Mouse (Mus musculus) midbrain, embryonic 12.5 days (tissue): ENCODE data around the gene Egfem1. TPM values are rescaled to one million over a fixed set of nuclear protein-coding genes. Genes with fewer than 3 reads are reported as not detected.

ENCODE experiments used
- ATAC-seq: fragments of 200-750 bp; cut with Nextera tagmentation; 2 replicates; pipeline ENCODE4 v1.8.0; 2017; ENCODE audit warnings: low read depth, moderate TSS enrichment, moderate library complexity; ENCODE audit not compliant: low FRiP score
- H3K27ac ChIP-seq: fragments of 300-500 bp; sonication (generic); replicated peaks from 2 replicates; pipeline ENCODE4 v1.5.1; 2016; ENCODE audit warnings: mild to moderate bottlenecking
- H3K27me3 ChIP-seq: fragments of 300-500 bp; sonication (generic); 2 replicates; pipeline ENCODE4 v1.6.1; 2016; ENCODE audit warnings: mild to moderate bottlenecking
- H3K36me3 ChIP-seq: fragments of 300-500 bp; sonication (generic); 2 replicates; pipeline ENCODE4 v1.6.1; 2016
- H3K4me1 ChIP-seq: fragments of 300-500 bp; sonication (generic); 2 replicates; pipeline ENCODE4 v1.6.1; 2016
- H3K4me2 ChIP-seq: fragments of 300-500 bp; sonication (generic); replicated peaks from 2 replicates; pipeline ENCODE4 v1.6.1; 2016; ENCODE audit warnings: mild to moderate bottlenecking, moderate library complexity
- H3K4me3 ChIP-seq: fragments of 300-500 bp; sonication (generic); 2 replicates; pipeline ENCODE4 v1.5.1; 2016; ENCODE audit warnings: mild to moderate bottlenecking
- H3K9ac ChIP-seq: fragments of 300-500 bp; sonication (generic); replicated peaks from 2 replicates; pipeline ENCODE4 v1.6.1; 2016; ENCODE audit warnings: mild to moderate bottlenecking, moderate library complexity
- H3K9me3 ChIP-seq: fragments of 300-500 bp; sonication (generic); 2 replicates; pipeline ENCODE4 v1.6.1; 2016; ENCODE audit warnings: mild to moderate bottlenecking
- WGBS: fragments of 180-500 bp; shearing (Covaris S2); methylation state at CpG from one replicate; pipeline ENCODE4 v1.1.7; 2016; 5-methylcytosine and 5-hydroxymethylcytosine counted together
- polyA plus RNA-seq: library from polyadenylated mRNA; unstranded; fragments of >200 nt; fragmentation: Nextera tagmentation; extraction: Ambion mirVana; gene quantifications from 2 replicates; pipeline ENCODE4 v1.2.1, GENCODE M21; 2016

The Egfem1 gene
- polyA plus RNA-seq, 1 experiment from 2014 or later, result 16.9 TPM

DNA sequence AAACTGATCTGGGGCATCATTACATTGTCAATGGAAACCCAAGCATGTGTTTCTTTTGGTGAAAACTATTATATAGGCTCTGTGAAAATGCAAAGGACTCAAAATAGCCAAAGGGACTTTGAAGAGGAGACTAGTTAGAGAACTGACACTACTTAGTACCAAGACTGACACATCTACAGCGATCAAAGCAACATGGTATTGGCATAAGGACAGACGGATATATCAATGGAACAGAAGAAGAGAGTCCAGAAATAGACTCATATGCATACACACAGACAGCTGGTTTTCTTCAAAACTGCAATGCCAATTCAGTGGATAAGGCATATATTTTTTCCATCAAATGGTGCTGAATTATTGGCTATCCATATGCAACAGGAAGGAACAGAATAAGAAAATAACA, 140.6 kb downstream of the Egfem1 start:
- no peak overlapping the region for H3K27ac ChIP-seq
- no peaks in the 10 kb centered on the region for H3K27me3 ChIP-seq
- WGBS, result 89% methylated on average over 2 of the region's 2 CpGs
- no peak for ATAC-seq
- H3K9me3 ChIP-seq, result no peaks in the 10 kb centered on the region
- no peaks in the 10 kb centered on the region for H3K36me3 ChIP-seq
- H3K4me1 ChIP-seq, result no peaks in the 10 kb centered on the region
- H3K4me2 ChIP-seq, result no peak overlapping the region
- H3K4me3 ChIP-seq, result no peak overlapping the region
- H3K9ac ChIP-seq, result no peak overlapping the region

DNA sequence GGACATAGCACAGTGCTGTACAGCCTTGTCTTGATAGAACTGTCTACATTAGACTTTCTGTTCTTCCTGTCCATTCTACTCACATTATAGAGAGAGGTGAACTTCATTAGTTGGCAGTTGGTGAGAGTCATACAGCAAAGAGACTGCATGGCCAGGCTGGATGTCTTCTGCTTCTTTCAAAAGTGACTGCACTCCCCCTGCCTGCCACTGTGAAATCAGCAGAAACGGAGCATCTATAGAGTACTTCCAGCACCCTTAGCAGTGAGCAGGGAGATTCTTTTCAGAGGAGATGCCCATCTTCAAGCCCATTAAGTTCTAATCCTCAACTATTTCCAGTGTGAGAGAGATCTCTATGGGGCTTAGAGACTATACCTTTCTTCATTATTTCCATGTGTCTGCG, 147.9 kb downstream of the Egfem1 start:
- H3K9ac ChIP-seq, result no peak overlapping the region
- WGBS, result 61% methylated on average over 2 of the region's 2 CpGs
- no peak overlapping the region for H3K4me3 ChIP-seq
- no peak overlapping the region for H3K27ac ChIP-seq
- no peaks in the 10 kb centered on the region for H3K27me3 ChIP-seq
- no peaks in the 10 kb centered on the region for H3K9me3 ChIP-seq
- ATAC-seq, result no peak
- no peaks in the 10 kb centered on the region for H3K36me3 ChIP-seq
- no peak overlapping the region for H3K4me2 ChIP-seq
- H3K4me1 ChIP-seq, result no peaks in the 10 kb centered on the region

DNA sequence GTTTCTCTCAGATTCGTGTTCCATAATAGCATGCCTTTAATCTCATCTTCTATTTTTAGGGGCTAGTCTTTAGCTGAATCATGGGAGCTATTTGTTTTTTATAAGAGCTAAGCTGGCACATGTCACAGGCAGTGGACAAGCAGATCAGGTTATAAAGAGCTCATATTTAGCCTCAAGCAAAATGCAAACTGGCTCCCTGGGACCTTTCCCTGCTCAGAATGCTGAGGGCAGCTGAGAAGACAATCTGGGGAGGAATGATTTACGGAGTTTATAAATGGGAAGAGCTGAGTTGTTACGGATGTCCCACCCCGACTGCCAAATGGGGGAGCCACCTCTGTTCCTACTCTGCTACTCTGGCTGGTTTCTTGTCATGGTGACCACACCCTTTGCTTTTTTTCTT, 153.7 kb downstream of the Egfem1 start:
- no peak overlapping the region for H3K4me2 ChIP-seq
- no peaks in the 10 kb centered on the region for H3K4me1 ChIP-seq
- H3K27me3 ChIP-seq, result no peaks in the 10 kb centered on the region
- H3K9ac ChIP-seq, result no peak overlapping the region
- H3K27ac ChIP-seq, result no peak overlapping the region
- no peaks in the 10 kb centered on the region for H3K9me3 ChIP-seq
- H3K4me3 ChIP-seq, result no peak overlapping the region
- H3K36me3 ChIP-seq, result no peaks in the 10 kb centered on the region
- ATAC-seq, result no peak
- WGBS, result 62% methylated on average over 4 of the region's 4 CpGs

DNA sequence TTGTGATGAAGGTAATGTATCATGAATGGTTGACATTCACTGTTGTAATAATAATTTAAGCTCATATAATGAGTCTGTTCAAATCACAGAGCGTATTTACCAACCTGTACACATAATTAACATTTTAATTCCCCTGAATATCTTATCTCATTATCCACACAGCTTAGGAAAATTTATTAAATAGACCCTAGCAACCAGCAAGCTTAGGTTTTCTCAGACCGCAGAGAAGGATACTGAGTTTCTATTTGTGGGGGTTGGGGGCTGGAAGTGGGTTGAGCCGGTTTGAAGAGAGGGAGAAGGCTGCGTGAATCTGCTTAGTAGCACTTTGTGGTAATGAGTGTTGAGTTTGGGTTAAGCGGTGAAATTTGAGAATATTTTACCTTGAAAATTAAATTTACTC, 154.7 kb downstream of the Egfem1 start:
- WGBS, result 68% methylated on average over 5 of the region's 5 CpGs
- Histone ChIP-seq H3K9me3 (no peaks in the 10 kb centered on the region), H3K4me1 (no peaks in the 10 kb centered on the region), H3K27ac (no peak overlapping the region), H3K27me3 (no peaks in the 10 kb centered on the region), H3K4me2 (no peak overlapping the region), H3K36me3 (no peaks in the 10 kb centered on the region), H3K9ac (no peak overlapping the region), H3K4me3 (no peak overlapping the region)
- no peak for ATAC-seq

DNA sequence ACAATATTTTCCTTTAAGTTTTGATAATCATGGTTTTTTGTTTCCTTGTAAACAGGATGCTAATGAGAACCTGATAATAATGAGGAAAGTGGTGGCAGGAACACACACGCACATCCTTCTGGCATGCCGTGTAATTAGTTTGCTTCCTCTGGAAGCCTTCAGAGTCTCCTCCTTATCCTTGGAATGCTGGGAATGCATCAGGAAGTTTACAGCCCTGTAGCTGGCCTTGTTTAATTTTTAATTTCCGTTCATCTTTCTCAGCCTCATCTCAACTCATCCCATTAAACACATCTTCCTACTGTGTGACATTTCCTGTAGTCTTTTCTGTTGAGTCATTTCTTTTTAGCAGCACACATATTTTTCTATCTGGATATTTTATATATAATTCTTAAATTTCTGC, 161.8 kb downstream of the Egfem1 start:
- H3K36me3 ChIP-seq, result no peaks in the 10 kb centered on the region
- H3K4me1 ChIP-seq, result no peaks in the 10 kb centered on the region
- H3K9ac ChIP-seq, result no peak overlapping the region
- no peak overlapping the region for H3K4me3 ChIP-seq
- no peak for ATAC-seq
- no peaks in the 10 kb centered on the region for H3K9me3 ChIP-seq
- H3K4me2 ChIP-seq, result no peak overlapping the region
- H3K27ac ChIP-seq, result no peak overlapping the region
- WGBS, result 71% methylated on average over 3 of the region's 3 CpGs
- no peaks in the 10 kb centered on the region for H3K27me3 ChIP-seq

DNA sequence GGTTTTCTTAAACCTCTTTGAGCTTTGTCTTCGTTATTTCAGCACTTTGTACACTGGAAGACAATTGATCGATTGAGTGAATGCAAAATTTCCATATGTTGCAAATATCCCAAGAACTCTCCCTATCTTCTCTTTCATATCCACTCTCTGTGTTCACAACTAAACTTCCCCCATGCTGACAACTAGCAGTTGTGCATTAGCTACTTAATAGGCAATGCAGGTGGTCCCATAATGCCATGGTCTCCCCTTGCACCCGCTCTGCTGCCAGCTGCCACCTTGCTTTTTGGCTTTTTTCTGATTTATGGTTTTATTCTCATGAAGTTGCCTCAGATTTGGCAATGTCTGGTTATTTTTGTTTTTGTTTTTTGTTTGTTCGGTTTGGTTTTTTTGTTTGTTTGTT, 209.8 kb downstream of the Egfem1 start:
- Histone ChIP-seq H3K4me2 (no peak overlapping the region), H3K27me3 (no peaks in the 10 kb centered on the region), H3K9me3 (no peaks in the 10 kb centered on the region), H3K9ac (no peak overlapping the region), H3K4me3 (no peak overlapping the region), H3K27ac (peak overlapping the region; percentile 65), H3K4me1 (peaks cover 15% of the 10 kb centered on the region), H3K36me3 (no peaks in the 10 kb centered on the region)
- 60% methylated on average over 4 of the region's 4 CpGs for WGBS
- no peak; the same call in 1 of the 2 replicates for ATAC-seq

GRCm38 (mm10) chr3:29292251-29292650, 210.4 kb downstream of the Egfem1 start:
- 20% methylated on average over 3 of the region's 3 CpGs for WGBS
- no peaks in the 10 kb centered on the region for H3K9me3 ChIP-seq
- no peak overlapping the region for H3K9ac ChIP-seq
- H3K4me1 ChIP-seq, result peaks cover 15% of the 10 kb centered on the region
- no peak overlapping the region for H3K4me3 ChIP-seq
- ATAC-seq, result 0 out of 2 replicates have a peak, but pooled peaks have one; percentile 30
- no peaks in the 10 kb centered on the region for H3K27me3 ChIP-seq
- no peaks in the 10 kb centered on the region for H3K36me3 ChIP-seq
- no peak overlapping the region for H3K4me2 ChIP-seq
- peak overlapping the region; percentile 65 for H3K27ac ChIP-seq

- Histone ChIP-seq H3K4me2 (no peak overlapping the region), H3K9me3 (no peaks in the 10 kb centered on the region), H3K27me3 (no peaks in the 10 kb centered on the region), H3K4me3 (no peak overlapping the region), H3K4me1 (peaks cover 15% of the 10 kb centered on the region), H3K27ac (peak overlapping the region; percentile 50), H3K36me3 (no peaks in the 10 kb centered on the region), H3K9ac (no peak overlapping the region)
- 34% methylated on average over 4 of the region's 4 CpGs for WGBS
- no peak for ATAC-seq
These were observed 211.4 kb downstream of the Egfem1 start for GRCm38 (mm10) chr3:29293230-29293629.

DNA sequence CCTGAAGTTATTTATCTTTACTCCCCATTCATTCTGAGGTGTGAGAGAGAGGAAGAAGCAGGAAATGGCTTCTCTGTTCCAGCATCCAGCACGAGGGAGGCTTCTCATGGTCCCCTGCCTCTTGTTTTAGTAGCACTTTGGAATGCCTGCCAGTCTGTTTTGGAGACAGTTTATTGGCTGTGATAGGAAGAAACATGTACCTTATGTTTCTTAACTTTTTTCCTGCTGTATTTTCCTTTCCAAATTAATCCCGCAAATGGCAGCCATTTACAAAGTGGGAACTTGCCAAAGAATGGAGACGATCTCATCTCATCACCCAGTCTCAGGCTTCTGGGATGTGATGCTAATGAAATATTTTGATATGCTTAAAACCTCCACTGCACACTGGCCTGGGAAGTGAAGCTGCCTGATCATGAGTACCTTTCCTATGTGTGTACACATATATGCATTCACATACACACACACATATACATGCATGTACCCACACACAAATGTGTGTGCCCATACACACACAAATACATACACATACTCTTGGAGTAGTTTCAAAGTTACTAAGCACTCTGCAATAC, 260.5 kb downstream of the Egfem1 start:
- Histone ChIP-seq H3K4me3 (no peak overlapping the region), H3K36me3 (no peaks in the 10 kb centered on the region), H3K9me3 (no peaks in the 10 kb centered on the region), H3K4me1 (peaks cover 3% of the 10 kb centered on the region; the same call in 1 of the 2 replicates), H3K27me3 (no peaks in the 10 kb centered on the region), H3K4me2 (no peak overlapping the region), H3K9ac (no peak overlapping the region), H3K27ac (no peak overlapping the region)
- 85% methylated on average over 3 of the region's 3 CpGs for WGBS
- no peak for ATAC-seq

- Histone ChIP-seq H3K4me2 (no peak overlapping the region), H3K27ac (no peak overlapping the region), H3K4me1 (peaks cover 3% of the 10 kb centered on the region; the same call in 1 of the 2 replicates), H3K9me3 (no peaks in the 10 kb centered on the region), H3K9ac (no peak overlapping the region), H3K4me3 (no peak overlapping the region), H3K27me3 (no peaks in the 10 kb centered on the region), H3K36me3 (no peaks in the 10 kb centered on the region)
- ATAC-seq, result no peak
- 71% methylated on average over 3 of the region's 3 CpGs for WGBS
These were observed 264.0 kb downstream of the Egfem1 start for GRCm38 (mm10) chr3:29345805-29346204.

GRCm38 (mm10) chr3:29366907-29367306, 285.1 kb downstream of the Egfem1 start:
- H3K27me3 ChIP-seq, result no peaks in the 10 kb centered on the region
- no peak overlapping the region for H3K4me2 ChIP-seq
- no peak overlapping the region for H3K4me3 ChIP-seq
- 38% methylated on average over 8 of the region's 8 CpGs for WGBS
- H3K9ac ChIP-seq, result no peak overlapping the region
- no peak overlapping the region for H3K27ac ChIP-seq
- H3K4me1 ChIP-seq, result no peaks in the 10 kb centered on the region
- H3K36me3 ChIP-seq, result no peaks in the 10 kb centered on the region
- no peak for ATAC-seq
- H3K9me3 ChIP-seq, result no peaks in the 10 kb centered on the region

DNA sequence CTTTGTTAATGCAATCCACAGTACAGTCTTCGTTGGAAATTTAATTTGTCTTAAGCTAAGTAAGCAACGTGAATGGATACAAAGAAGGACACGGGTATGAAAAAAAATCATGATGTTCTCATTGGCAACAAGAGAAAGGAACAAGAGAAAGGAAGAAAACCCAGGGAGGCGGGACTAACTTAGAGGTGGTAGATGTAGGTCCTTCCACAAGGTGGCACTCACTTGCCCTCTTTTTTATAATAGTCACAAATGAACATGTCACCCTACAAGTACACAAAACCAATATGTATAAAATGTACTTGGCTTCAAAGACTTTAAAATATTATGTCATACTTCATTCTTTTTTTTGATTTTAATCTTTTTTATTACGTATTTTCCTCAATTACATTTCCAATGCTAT, 288.7 kb downstream of the Egfem1 start:
- Histone ChIP-seq H3K36me3 (no peaks in the 10 kb centered on the region), H3K4me1 (no peaks in the 10 kb centered on the region), H3K4me3 (no peak overlapping the region), H3K27me3 (no peaks in the 10 kb centered on the region), H3K27ac (no peak overlapping the region), H3K9me3 (no peaks in the 10 kb centered on the region), H3K9ac (no peak overlapping the region), H3K4me2 (no peak overlapping the region)
- WGBS, result 78% methylated on average over 5 of the region's 5 CpGs
- ATAC-seq, result no peak

GRCm38 (mm10) chr3:29381255-29381654, 299.4 kb downstream of the Egfem1 start:
- 54% methylated on average over 2 of the region's 2 CpGs for WGBS
- Histone ChIP-seq H3K9me3 (no peaks in the 10 kb centered on the region), H3K36me3 (no peaks in the 10 kb centered on the region), H3K4me2 (no peak overlapping the region), H3K27ac (peak overlapping the region; percentile 46; the same call in 1 of the 2 replicates), H3K27me3 (no peaks in the 10 kb centered on the region), H3K4me1 (0 out of 2 replicates have a peak, but pooled peaks cover 4% of the 10 kb centered on the region), H3K9ac (no peak overlapping the region), H3K4me3 (no peak overlapping the region)
- ATAC-seq, result no peak
